ENCODE assay signal across 16 mouse cellular contexts in genomic region chr14:105606551-105606950, GRCm38 (mm10).
"Had no signal": no experiment of that assay in that cellular context is flagged by ENCODE, and none has a peak within 500 bp of the region (broad histone marks: within the 10 kb centered on the region; RNA-seq: fewer than 3 reads in every experiment).

No protein-coding gene starts in this region.

- H3K4me3 ChIP-seq: neural tube, embryonic 12.5 days; neural tube, embryonic 13.5 days; neural tube, embryonic 15.5 days; stomach, embryonic 15.5 days had no signal

- H3K27ac ChIP-seq: neural tube, embryonic 12.5 days; neural tube, embryonic 13.5 days; neural tube, embryonic 15.5 days; stomach, embryonic 15.5 days; stomach, postnatal 0 days had no signal

- DNase-seq: retina, postnatal 1 day; right cerebral cortex, adult 18-20 months; right cerebral cortex, postnatal 14 days; right cerebral cortex, postnatal 4 days; spleen, adult 18-20 months; thymus, adult 18-20 months; thymus, adult 2 months; thymus, postnatal 14 days; thymus, postnatal 25 days; thymus, postnatal 36 days; thymus, postnatal 4 days had no signal
